Mouse (Mus musculus) ES-E14 (cell line): Measurements from ENCODE around the gene Lmtk2.

Experiments
- HCFC1 ChIP-seq: IDR thresholded peaks from 2 replicates; pipeline ENCODE4 v1.6.1; 2012; ENCODE audit warnings: low read length, inconsistent platforms, borderline replicate concordance; ENCODE audit not compliant: insufficient read depth
- MAFK ChIP-seq: IDR thresholded peaks from 2 replicates; pipeline ENCODE4 v1.6.1; 2014; ENCODE audit warnings: mild to moderate bottlenecking, low read depth, low read length, inconsistent platforms; ENCODE audit not compliant: insufficient read depth
- ZC3H11A ChIP-seq: IDR thresholded peaks from 2 replicates; pipeline ENCODE4 v1.6.1; 2012; ENCODE audit warnings: low read depth, mild to moderate bottlenecking, inconsistent platforms, low read length, borderline replicate concordance

- TF ChIP-seq MAFK (no peak), ZC3H11A (no peak), HCFC1 (no peak)
Measured at GRCm38 (mm10) chr5:144230216-144230615, 130.0 kb downstream of the Lmtk2 start.
